Mouse (Mus musculus) erythroblast, embryonic 14.5 days (primary cell): Measurements from ENCODE around the gene Epas1.

ENCODE experiments used
- GATA1 ChIP-seq: IDR thresholded peaks from 2 replicates; pipeline ENCODE4 v1.6.1; 2012; ENCODE audit warnings: low read length, inconsistent platforms, mixed read lengths
- TAL1 ChIP-seq: IDR thresholded peaks from 3 replicates; pipeline ENCODE4 v1.6.1; 2012; ENCODE audit warnings: low read length, inconsistent platforms, mixed read lengths

DNA sequence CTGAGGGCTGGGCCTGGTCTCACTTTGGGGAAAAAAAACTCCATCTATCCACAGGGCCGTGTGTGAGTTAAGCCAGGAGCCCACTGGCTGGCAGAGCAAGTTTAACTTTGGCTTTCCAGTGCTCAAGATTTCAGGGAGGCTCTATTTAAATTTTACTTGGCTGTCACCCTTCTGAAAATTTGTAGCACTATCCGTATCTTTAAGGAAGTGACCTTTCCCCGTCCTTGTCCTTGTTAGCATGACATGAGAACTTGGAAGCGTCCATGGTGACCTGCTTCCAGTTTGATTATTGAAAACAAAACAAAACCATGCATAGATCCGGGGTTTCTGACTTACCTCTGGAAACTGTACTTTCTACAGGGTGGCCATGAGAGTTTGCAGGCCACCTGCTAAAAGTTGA is 17.3 kb downstream of the Epas1 start:
- TF ChIP-seq TAL1 (no peak), GATA1 (no peak)
